Mouse (Mus musculus): Measurements from ENCODE around the gene T2.
"Not testable (repeated sequence)": the region's sequence is repeated elsewhere in the genome, so short reads cannot be mapped to it uniquely, and the experiment has no call there.

The T2 gene

GRCm38 (mm10) chr17:8367514-8368480 lies 12.0 kb downstream of the T2 start:
- DNase-seq (ENCODE audit: low spot score in 2 of 2) = peak; percentile 56 to 60

GRCm38 (mm10) chr17:8368570-8368969 lies 12.8 kb downstream of the T2 start:
- peak; percentile 61 to 82 for DNase-seq (ENCODE audit: low spot score in 2 of 2)

DNA sequence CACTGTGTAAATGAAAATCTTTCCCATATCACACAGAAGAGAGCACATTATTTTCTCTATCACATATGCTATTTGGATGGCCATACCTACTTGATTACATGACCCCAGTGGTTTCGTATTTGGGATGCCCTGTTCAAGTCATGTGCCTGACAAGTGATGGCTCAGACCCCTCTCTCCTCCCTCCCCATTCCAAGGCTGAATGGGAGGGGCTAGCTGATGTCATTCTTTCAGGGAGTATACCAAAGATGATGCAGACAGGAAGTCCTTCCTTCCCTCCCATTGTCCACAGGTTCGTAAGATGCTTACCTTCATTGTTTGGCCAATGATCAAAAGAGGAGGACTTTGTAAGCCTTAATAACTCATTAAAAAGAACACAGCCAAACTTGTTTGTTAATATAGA lies 13.4 kb downstream of the T2 start:
- no peak for DNase-seq (ENCODE audit: low spot score in 2 of 2)

GRCm38 (mm10) chr17:8370634-8371229 lies 14.9 kb downstream of the T2 start:
- no peak for DNase-seq (ENCODE audit: low spot score in 2 of 2)

GRCm38 (mm10) chr17:8371834-8372233 lies 16.0 kb downstream of the T2 start:
- peak; percentile 77 to 79 for DNase-seq (ENCODE audit: low spot score in 2 of 2)

- DNase-seq (ENCODE audit: low spot score in 2 of 2) = peak; percentile 77 to 86
Measured at GRCm38 (mm10) chr17:8372286-8373046, 16.7 kb downstream of the T2 start.

GRCm38 (mm10) chr17:8377298-8377697 lies 21.5 kb downstream of the T2 start:
- no peak for DNase-seq (ENCODE audit: low spot score in 2 of 2)

DNA sequence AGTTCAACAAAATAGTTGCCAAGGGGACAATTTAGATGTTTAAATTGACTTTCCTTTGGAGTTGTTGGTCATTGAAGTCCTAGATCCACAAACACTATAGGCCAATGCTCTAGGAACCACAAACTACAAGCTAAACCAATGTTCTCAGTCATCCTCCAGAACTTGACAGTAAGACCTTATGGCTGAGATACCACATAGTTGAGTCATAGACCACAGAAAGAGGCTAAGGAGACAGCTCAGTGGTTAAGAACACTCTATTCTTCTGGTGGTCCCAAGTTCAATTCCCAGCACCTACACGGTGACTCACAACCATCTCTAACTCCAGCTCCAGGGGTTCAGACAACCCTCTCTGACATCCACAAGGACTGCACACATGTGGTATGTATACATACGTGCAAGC lies 29.6 kb downstream of the T2 start:
- no peak for DNase-seq (ENCODE audit: low spot score in 2 of 2)

DNA sequence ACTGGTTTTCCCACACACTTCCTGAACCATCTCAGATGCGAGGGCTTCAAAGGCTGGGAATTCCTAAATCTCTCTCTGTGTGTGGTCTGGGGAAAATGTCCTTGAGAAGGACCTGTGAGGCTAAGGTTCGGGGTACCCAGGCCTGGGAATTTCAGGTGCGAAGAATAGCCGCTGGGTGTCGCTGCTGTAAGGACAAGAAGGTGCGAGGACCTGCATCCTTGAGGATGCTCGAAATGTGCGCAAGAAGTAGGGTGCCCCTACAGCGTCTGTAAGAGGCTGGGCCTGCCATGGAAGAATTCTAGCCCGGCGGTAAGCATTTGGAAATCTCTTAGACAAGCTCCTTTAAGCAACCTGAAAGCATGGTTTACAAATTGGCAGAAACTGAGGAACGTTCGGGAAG lies 32.7 kb downstream of the T2 start:
- peak; percentile 54 to 58 for DNase-seq (ENCODE audit: low spot score in 2 of 2)

GRCm38 (mm10) chr17:8388990-8389789 lies 33.4 kb downstream of the T2 start:
- no peak for DNase-seq (ENCODE audit: low spot score in 2 of 2)

- DNase-seq (ENCODE audit: low spot score in 2 of 2) = peak in 1 of 2 experiments; percentile 3
Measured at GRCm38 (mm10) chr17:8389790-8390095, 34.0 kb downstream of the T2 start.

GRCm38 (mm10) chr17:8390487-8390886 lies 34.7 kb downstream of the T2 start:
- DNase-seq (ENCODE audit: low spot score in 2 of 2) = no peak

GRCm38 (mm10) chr17:8396371-8396770 lies 40.6 kb downstream of the T2 start:
- DNase-seq (ENCODE audit: low spot score in 2 of 2) = no peak

GRCm38 (mm10) chr17:8397946-8398345 lies 42.2 kb downstream of the T2 start:
- no peak for DNase-seq (ENCODE audit: low spot score in 2 of 2)

DNA sequence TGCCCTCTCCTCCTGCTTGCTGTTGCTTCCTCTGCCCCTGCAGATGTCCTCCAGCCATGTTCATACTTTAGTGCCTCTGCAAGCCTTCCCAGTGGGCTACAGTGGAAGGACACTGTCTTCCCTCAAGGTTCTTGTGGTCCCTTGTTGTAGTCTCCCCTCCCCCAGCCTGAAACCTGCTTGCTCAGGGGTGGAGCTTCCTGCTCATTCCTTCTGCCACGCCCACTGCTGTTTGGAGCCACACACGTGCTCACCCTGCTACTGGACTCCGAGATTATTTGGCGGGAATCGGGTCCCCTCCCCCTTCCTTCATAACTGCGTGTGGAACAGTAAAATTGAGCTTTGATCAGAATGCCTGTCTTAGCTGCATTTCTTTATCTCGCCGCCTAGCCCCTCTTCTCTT lies 48.1 kb downstream of the T2 start:
- DNase-seq (ENCODE audit: low spot score in 2 of 2) = not testable (repeated sequence)

- no peak for DNase-seq (ENCODE audit: low spot score in 2 of 2)
Measured at GRCm38 (mm10) chr17:8406285-8406684, 50.5 kb downstream of the T2 start.

GRCm38 (mm10) chr17:8408002-8408401 lies 52.2 kb downstream of the T2 start:
- DNase-seq (ENCODE audit: low spot score in 2 of 2) = not testable (repeated sequence)

GRCm38 (mm10) chr17:8408589-8409295 lies 53.0 kb downstream of the T2 start:
- DNase-seq (ENCODE audit: low spot score in 2 of 2) = no peak

DNA sequence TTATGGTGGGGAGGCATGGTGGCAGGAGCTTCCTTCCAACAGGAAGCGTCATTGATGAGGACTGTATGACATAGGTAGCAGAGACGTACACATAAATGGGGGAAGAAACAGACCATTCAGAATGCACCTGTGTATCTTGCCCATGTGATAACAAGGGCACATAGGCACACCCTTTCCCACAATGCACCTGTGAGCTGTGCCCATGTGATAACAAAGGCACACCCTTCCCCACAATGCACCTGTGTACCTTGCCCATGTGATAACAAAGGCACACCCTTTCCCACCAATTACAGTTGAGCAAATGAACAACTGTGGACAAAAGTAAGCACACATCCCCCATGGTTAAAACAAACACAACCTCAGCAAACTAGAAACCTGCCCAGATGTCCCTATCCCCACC lies 54.5 kb downstream of the T2 start:
- no peak for DNase-seq (ENCODE audit: low spot score in 2 of 2)

- no peak for DNase-seq (ENCODE audit: low spot score in 2 of 2)
Measured at GRCm38 (mm10) chr17:8413656-8414055, 57.9 kb downstream of the T2 start.

DNA sequence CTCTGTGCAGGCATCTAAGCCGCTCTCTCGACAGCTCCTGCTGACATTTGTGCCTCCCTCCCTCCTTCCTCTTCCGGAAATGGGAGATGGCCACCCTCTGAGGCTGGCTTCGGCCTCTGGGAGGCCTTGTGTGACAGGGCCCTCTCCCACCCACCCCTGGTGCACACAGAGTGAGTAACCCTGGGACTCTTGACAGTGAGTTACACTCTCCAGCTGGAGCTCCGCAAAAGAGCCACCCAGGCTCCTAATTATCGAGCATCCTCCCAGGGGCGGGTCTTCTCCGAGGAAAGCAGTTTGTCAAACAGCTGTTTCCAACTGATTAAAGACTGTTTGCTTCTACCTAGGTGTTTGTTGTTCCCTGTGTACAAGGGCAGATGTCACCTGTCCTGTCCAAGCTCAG lies 59.7 kb downstream of the T2 start:
- DNase-seq (ENCODE audit: low spot score in 2 of 2) = no peak
